Mouse (Mus musculus): Measurements from ENCODE around the gene Trit1. TPM values are rescaled to one million over a fixed set of nuclear protein-coding genes. Genes with fewer than 3 reads are reported as not detected.
A peak's percentile ranks its signal among the peaks of the same experiment; 100 is the strongest.

The Trit1 gene
- polyA plus RNA-seq, 1 experiment: 6.3 TPM

GRCm38 (mm10) chr4:123071266-123071966 lies 55.0 kb downstream of the Trit1 start:
- no peaks in the 10 kb centered on the region for H3K79me3 ChIP-seq (ENCODE audit: low read depth)
- no peaks in the 10 kb centered on the region for H3K36me3 ChIP-seq (ENCODE audit: control insufficient read depth, insufficient read depth)
- peaks cover 14% of the 10 kb centered on the region for H3K27me3 ChIP-seq (ENCODE audit: control insufficient read depth, insufficient read depth, insufficient read length)
- TF ChIP-seq CEBPB (IDR thresholded peaks at IDR 0.05; ENCODE audit: low read depth): no peak
- TF ChIP-seq MAX (IDR thresholded peaks at IDR 0.05): no peak
- TF ChIP-seq MYOG (IDR thresholded peaks at IDR 0.05; ENCODE audit: control insufficient read depth, extremely low read depth, insufficient read length): no peak
- TF ChIP-seq MYOD1 (IDR thresholded peaks at IDR 0.05; ENCODE audit: control insufficient read depth, insufficient read length, low read depth): no peak
- no peak for TF ChIP-seq USF1 (IDR thresholded peaks at IDR 0.05; ENCODE audit: low read depth)
- peak; percentile 27 for TF ChIP-seq CTCF (IDR thresholded peaks at IDR 0.05; ENCODE audit: control insufficient read depth, insufficient read depth, insufficient read length)
- no peak overlapping the region for H3K4me3 ChIP-seq (ENCODE audit: insufficient read depth, poor library complexity, severe bottlenecking)
- H3ac ChIP-seq (ENCODE audit: control insufficient read depth, insufficient read length, low read depth): no peak overlapping the region
- no peaks in the 10 kb centered on the region for H3K79me2 ChIP-seq (ENCODE audit: control insufficient read depth, insufficient read depth)

- no peak overlapping the region for H3K4me3 ChIP-seq (ENCODE audit: insufficient read depth, poor library complexity, severe bottlenecking)
Observed at GRCm38 (mm10) chr4:123076928-123077327, 60.5 kb downstream of the Trit1 start.

GRCm38 (mm10) chr4:123078231-123078630 lies 61.8 kb downstream of the Trit1 start:
- Histone ChIP-seq H3K27me3 (ENCODE audit: control insufficient read depth, insufficient read depth, insufficient read length) (peaks cover 15% of the 10 kb centered on the region), H3ac (ENCODE audit: control insufficient read depth, insufficient read length, low read depth) (no peak overlapping the region), H3K4me3 (ENCODE audit: insufficient read depth, poor library complexity, severe bottlenecking) (no peak overlapping the region), H3K36me3 (ENCODE audit: control insufficient read depth, insufficient read depth) (no peaks in the 10 kb centered on the region), H3K79me2 (ENCODE audit: control insufficient read depth, insufficient read depth) (no peaks in the 10 kb centered on the region), H3K79me3 (ENCODE audit: low read depth) (no peaks in the 10 kb centered on the region)
- TF ChIP-seq USF1 (IDR thresholded peaks at IDR 0.05; ENCODE audit: low read depth): no peak
- TF ChIP-seq FOSL1 (IDR thresholded peaks at IDR 0.05; ENCODE audit: insufficient read depth, low read length, poor library complexity, severe bottlenecking): no peak
- no peak for TF ChIP-seq MAX (IDR thresholded peaks at IDR 0.05)
- no peak for TF ChIP-seq CTCF (IDR thresholded peaks at IDR 0.05; ENCODE audit: control insufficient read depth, insufficient read depth, insufficient read length)
- no peak for TF ChIP-seq MYOD1 (IDR thresholded peaks at IDR 0.05; ENCODE audit: control insufficient read depth, insufficient read length, low read depth)
- TF ChIP-seq MYOG (IDR thresholded peaks at IDR 0.05; ENCODE audit: control insufficient read depth, extremely low read depth, insufficient read length): no peak
- TF ChIP-seq CEBPB (IDR thresholded peaks at IDR 0.05; ENCODE audit: low read depth): no peak

More at GRCm38 (mm10) chr4:123076928-123077327, 60.5 kb downstream of the Trit1 start:
- no peak for TF ChIP-seq USF1 (IDR thresholded peaks at IDR 0.05; ENCODE audit: low read depth)
- TF ChIP-seq FOSL1 (IDR thresholded peaks at IDR 0.05; ENCODE audit: insufficient read depth, low read length, poor library complexity, severe bottlenecking): no peak
- TF ChIP-seq CTCF (IDR thresholded peaks at IDR 0.05; ENCODE audit: control insufficient read depth, insufficient read depth, insufficient read length): no peak
- no peak for TF ChIP-seq MYOG (IDR thresholded peaks at IDR 0.05; ENCODE audit: control insufficient read depth, extremely low read depth, insufficient read length)
- TF ChIP-seq CEBPB (IDR thresholded peaks at IDR 0.05; ENCODE audit: low read depth): no peak
- TF ChIP-seq MYOD1 (IDR thresholded peaks at IDR 0.05; ENCODE audit: control insufficient read depth, insufficient read length, low read depth): no peak
- no peak for TF ChIP-seq MAX (IDR thresholded peaks at IDR 0.05)
- H3K36me3 ChIP-seq (ENCODE audit: control insufficient read depth, insufficient read depth): no peaks in the 10 kb centered on the region
- no peaks in the 10 kb centered on the region for H3K79me3 ChIP-seq (ENCODE audit: low read depth)
- H3ac ChIP-seq (ENCODE audit: control insufficient read depth, insufficient read length, low read depth): no peak overlapping the region
- peaks cover 15% of the 10 kb centered on the region for H3K27me3 ChIP-seq (ENCODE audit: control insufficient read depth, insufficient read depth, insufficient read length)
- no peaks in the 10 kb centered on the region for H3K79me2 ChIP-seq (ENCODE audit: control insufficient read depth, insufficient read depth)

- no peak overlapping the region for H3K4me3 ChIP-seq (ENCODE audit: insufficient read depth, poor library complexity, severe bottlenecking)
- TF ChIP-seq CEBPB (IDR thresholded peaks at IDR 0.05; ENCODE audit: low read depth) (no peak), FOSL1 (IDR thresholded peaks at IDR 0.05; ENCODE audit: insufficient read depth, low read length, poor library complexity, severe bottlenecking) (no peak), USF1 (IDR thresholded peaks at IDR 0.05; ENCODE audit: low read depth) (no peak), MYOG (IDR thresholded peaks at IDR 0.05; ENCODE audit: control insufficient read depth, extremely low read depth, insufficient read length) (no peak), MAX (IDR thresholded peaks at IDR 0.05) (no peak), CTCF (IDR thresholded peaks at IDR 0.05; ENCODE audit: control insufficient read depth, insufficient read depth, insufficient read length) (no peak), MYOD1 (IDR thresholded peaks at IDR 0.05; ENCODE audit: control insufficient read depth, insufficient read length, low read depth) (no peak)
- peaks cover 7% of the 10 kb centered on the region for H3K27me3 ChIP-seq (ENCODE audit: control insufficient read depth, insufficient read depth, insufficient read length)
- no peak overlapping the region for H3ac ChIP-seq (ENCODE audit: control insufficient read depth, insufficient read length, low read depth)
- no peaks in the 10 kb centered on the region for H3K79me2 ChIP-seq (ENCODE audit: control insufficient read depth, insufficient read depth)
- no peaks in the 10 kb centered on the region for H3K79me3 ChIP-seq (ENCODE audit: low read depth)
- no peaks in the 10 kb centered on the region for H3K36me3 ChIP-seq (ENCODE audit: control insufficient read depth, insufficient read depth)
Observed at GRCm38 (mm10) chr4:123080791-123081190, 64.4 kb downstream of the Trit1 start.

- H3K27me3 ChIP-seq (ENCODE audit: control insufficient read depth, insufficient read depth, insufficient read length): peaks cover 7% of the 10 kb centered on the region
- TF ChIP-seq CTCF (IDR thresholded peaks at IDR 0.05; ENCODE audit: control insufficient read depth, insufficient read depth, insufficient read length) (peak; percentile 68), MYOG (IDR thresholded peaks at IDR 0.05; ENCODE audit: control insufficient read depth, extremely low read depth, insufficient read length) (no peak), FOSL1 (IDR thresholded peaks at IDR 0.05; ENCODE audit: insufficient read depth, low read length, poor library complexity, severe bottlenecking) (no peak)
- no peaks in the 10 kb centered on the region for H3K79me2 ChIP-seq (ENCODE audit: control insufficient read depth, insufficient read depth)
- H3ac ChIP-seq (ENCODE audit: control insufficient read depth, insufficient read length, low read depth): no peak overlapping the region
- H3K4me3 ChIP-seq (ENCODE audit: insufficient read depth, poor library complexity, severe bottlenecking): no peak overlapping the region
- no peaks in the 10 kb centered on the region for H3K36me3 ChIP-seq (ENCODE audit: control insufficient read depth, insufficient read depth)
- H3K79me3 ChIP-seq (ENCODE audit: low read depth): no peaks in the 10 kb centered on the region
Observed at GRCm38 (mm10) chr4:123082283-123083163, 66.1 kb downstream of the Trit1 start.

Data from C2C12 (cell line).